Mouse (Mus musculus) cerebellum, adult 11-12 months (tissue): ENCODE data around the gene Mmp24.
A peak's percentile ranks its signal among the peaks of the same experiment; 100 is the strongest.
"Not testable (repeated sequence)": the region's sequence is repeated elsewhere in the genome, so short reads cannot be mapped to it uniquely, and the experiment has no call there.

ENCODE experiments used
- DNase-seq: peaks from one replicate; pipeline ENCODE4 v3.0.0; 2022

Gene Mmp24

GRCm38 (mm10) chr2:155774927-155775684 lies at the start of gene Mmp24:
TSS of gene Mmp24 (plus strand) at chr2:155775342.
- DNase-seq = no peak

DNA sequence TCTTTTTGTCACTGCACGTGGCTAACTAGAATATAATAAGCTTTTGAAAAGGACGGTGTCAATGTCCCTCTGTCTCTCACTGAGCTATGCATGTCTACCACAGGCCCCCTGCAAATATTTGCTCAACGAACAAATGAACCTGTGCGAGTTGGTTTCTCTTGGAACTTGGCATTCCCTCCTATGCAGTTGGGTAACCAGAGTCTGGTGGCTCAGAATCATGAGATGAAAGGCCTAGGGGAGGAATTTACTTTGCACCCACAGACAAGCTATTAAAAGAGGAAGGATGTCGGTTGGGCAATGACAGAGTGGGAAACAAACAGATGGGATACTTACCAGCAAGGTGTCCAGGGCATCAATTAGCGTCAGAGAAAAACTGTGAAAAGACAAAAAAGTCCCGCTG lies 48.8 kb upstream of the Mmp24 start:
- DNase-seq = no peak

DNA sequence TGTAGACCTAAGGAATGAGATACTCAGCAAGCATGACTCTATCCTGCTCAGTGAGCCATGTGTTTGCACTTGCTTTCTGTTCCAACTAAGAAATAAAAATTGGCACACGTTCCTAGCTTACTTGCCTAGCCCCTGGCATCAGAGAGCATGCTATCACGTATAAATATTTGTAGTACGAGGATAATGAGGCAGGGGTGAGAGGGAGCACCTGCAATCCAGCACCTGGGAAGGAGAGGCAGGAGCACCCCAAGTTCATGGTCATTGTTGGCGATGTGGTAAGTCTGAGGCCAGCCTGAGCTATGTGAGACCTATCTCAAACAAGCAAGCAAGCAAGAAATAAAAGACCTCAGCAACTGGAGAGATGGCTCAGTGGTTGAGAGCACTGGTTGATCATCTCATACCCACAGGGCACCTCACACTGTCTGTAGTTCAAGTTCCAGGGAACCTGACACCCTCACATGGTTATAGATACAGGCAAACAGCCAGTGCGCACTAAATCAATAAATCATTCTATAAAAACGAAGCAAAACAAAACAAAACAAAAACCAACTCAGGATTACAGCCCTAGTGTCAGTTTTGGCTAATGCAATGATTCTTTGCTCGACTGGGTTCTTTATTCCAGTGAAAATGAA lies 47.3 kb upstream of the Mmp24 start:
- DNase-seq = no peak

DNA sequence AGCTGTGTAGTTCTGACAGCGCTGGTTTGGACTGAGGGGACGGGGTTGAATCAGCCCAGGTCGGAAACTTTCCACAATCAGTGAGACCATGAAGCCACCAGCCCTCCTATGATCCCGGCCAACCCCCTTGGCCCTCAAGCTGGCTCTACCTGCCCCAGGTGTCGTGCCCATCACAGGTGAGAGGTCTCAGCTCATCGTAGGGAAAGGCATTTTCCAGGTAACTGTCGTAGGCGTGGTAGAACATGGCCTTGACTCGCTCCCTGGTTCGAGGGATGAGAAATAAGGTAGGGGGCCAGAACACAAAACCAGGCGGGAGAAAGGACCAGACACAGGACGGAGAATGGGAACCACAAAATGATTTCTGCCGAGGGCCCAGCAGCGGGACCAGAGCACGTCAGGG lies 46.4 kb upstream of the Mmp24 start:
- peak; percentile 23 for DNase-seq

- DNase-seq = peak; percentile 90
Observed at GRCm38 (mm10) chr2:155729158-155729645, 45.9 kb upstream of the Mmp24 start, which contains the start of gene Edem2. TSS of gene Edem2 (minus strand) at chr2:155729475.

DNA sequence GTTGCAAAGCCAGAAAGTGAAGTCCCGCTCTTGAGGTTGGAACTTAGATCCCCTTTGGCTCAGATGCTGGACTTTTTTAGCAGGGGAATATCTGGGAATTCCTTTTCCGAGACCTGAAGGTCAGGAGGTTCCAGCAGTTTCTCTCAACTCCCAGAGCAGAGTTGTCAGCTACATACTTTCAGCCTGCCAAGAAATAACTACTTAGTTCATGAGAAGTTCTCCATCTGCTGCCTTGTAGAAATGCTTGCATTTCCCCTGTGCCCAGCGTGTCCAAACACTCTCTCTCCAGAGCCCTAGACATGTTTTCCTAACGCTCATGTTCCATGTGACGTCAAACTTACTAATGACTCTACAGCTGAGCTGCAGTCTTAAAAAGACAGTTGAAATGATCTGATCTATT lies 40.1 kb upstream of the Mmp24 start:
- DNase-seq = no peak

DNA sequence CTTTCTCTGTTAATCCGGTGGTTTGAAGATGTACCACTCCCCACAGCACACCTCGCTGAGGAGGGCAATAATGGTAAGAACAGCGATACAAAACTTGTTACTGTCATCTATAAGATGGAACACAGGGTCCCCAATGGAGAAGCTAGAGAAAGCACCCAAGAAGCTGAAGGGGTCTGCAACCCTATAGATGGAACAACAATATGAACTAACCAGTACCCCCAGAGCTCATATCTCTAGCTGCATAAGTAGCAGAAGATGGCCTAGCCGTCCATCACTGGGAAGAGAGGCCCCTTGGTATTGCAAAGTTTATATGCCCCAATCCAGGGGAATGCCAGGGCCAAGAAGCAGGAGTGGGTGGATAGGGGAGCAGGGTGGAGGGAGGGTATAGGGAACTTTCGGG lies 39.4 kb upstream of the Mmp24 start, which contains the start of gene Gm17581:
TSS of gene Gm17581 (minus strand) at position 101 of the 400 bp plus-strand sequence.
- DNase-seq = not testable (repeated sequence)

- DNase-seq = no peak
Observed at GRCm38 (mm10) chr2:155736936-155737335, 38.2 kb upstream of the Mmp24 start.

DNA sequence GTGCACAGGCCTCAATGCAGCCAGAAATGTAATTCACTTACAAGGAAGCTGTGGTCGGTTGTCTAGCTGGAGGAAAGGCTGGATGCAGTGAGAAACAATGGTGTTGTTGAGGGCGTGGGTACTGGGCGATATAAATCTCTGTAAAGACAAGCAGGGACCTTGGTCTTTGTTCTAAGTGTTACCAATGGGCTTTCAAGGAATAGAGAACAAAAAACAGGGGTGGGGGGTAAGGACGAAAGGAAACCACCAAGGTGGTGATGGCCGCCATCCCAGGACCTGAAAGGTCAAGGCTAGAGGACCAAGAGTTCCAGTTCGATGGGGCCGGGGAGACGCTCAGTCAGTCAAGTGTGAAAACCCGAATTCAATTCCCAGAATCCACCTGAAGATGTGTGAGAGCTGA lies 37.3 kb upstream of the Mmp24 start:
- no peak for DNase-seq

DNA sequence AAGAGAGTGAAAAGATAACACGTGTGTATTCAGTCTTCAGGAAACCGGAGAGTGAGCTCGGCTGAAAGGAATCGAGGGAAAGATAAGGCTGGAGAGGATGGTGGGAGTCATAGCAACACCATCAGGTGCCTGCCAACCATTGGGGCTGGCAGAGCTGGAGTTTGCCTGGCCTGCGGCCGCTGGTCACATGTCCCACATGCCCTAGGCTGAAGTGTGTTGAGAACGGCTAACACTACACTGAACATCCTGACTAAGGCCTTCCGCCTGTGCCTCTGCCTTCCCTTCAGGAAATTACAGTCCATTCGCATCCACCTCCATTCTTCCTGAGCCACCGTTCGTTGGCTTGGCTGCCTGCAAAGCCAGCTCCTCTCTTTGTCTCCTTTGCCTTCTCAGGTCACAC lies 32.9 kb upstream of the Mmp24 start:
- DNase-seq = no peak

- DNase-seq = no peak
Observed at GRCm38 (mm10) chr2:155742931-155743337, 32.2 kb upstream of the Mmp24 start.

- DNase-seq = no peak
Observed at GRCm38 (mm10) chr2:155743351-155743750, 31.8 kb upstream of the Mmp24 start.

- DNase-seq = no peak
Observed at GRCm38 (mm10) chr2:155745487-155745886, 29.7 kb upstream of the Mmp24 start.

GRCm38 (mm10) chr2:155749394-155749793 lies 25.7 kb upstream of the Mmp24 start:
- DNase-seq = no peak

- no peak for DNase-seq
Observed at GRCm38 (mm10) chr2:155751014-155751786, 23.9 kb upstream of the Mmp24 start, which contains the start of gene Procr. TSS of gene Procr (plus strand) at chr2:155751117.

DNA sequence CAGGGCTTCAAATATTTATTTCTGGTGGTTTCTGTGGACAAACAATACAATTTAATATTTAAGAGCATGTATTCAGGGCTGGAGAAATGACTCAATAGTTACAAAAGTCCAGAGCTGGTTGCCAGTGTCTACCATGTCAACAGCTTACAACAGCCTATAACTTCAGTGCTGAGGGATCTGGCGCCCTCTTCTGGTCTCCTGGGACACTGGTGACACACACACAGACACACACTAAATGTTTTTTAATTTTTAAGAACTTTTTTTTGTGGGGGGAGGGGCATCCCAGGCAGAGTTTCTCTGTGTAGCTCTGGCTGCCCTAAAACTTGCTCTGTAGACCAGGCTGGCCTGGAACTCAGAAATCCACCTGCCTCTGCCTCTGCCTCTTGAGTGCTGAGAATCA lies 19.4 kb upstream of the Mmp24 start:
- no peak for DNase-seq

DNA sequence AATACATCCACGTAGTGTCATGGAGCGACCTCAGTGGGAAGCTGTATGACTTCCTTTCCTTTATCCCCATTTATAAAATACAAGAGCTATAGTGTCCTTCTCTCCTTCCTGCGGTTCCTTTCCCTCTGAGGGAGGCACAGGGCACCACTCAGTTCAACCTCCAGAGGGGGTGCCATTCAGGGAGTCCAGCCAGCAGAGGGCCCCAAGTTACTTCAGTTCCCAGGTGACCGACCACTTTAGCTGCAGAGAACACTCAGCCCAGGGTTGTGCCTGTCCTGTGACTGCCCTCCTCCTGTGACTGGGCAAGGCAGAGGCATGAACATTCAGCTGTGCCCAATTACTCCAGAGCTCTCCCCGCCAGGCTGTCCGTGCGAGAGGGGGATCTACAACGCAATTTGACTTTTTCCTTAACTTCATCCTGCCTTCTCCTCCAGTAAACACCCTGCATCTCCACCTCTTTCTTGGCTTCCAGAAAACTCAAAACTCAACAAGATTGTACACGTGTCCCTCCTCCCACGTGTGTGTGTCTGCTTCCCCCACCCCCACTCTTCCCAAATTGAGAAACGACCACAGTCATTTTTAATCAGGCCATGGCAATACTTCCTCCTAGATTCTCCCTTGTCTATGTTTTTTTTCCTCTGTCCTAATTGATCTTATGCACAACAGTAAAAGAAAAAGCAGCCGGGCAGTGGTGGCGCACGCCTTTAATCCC lies 18.1 kb upstream of the Mmp24 start:
- DNase-seq = peak; percentile 49

DNA sequence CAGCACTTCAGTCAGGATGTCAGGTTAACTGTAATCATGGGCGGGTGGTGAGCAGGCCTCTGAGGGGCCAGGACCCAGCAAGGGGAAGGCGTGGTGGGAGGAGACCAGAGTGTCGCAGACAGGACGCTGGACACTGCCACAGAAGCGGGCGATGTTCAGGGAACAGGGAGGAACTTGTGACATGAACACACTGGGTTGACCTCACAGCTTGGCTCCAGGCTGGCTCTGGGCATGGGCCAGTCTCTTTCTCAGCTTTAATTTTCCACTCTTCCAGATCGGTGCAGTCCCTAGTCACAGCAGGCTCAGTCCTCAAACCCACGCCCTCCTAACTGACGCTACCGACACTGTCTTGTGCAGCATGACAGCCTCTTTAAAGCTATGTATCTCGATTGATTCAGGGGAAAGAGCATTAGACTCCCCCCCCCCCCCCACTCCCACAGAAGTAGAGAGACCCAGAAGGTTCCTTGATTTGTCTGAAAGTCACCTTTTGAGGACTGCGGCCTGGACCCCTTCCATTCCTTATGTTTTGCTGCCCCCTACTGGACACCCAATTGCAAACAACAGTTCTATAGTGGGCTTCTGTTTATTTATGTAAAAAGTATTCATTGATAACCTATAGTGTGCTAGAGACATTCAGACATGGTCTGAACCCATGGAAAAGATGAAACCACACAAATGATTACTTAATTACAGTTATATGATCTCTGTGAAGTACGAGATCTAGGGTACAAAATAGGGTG lies 10.3 kb upstream of the Mmp24 start:
- DNase-seq = peak; percentile 68

GRCm38 (mm10) chr2:155773664-155774063 lies 1.5 kb upstream of the Mmp24 start:
- peak; percentile 55 for DNase-seq

GRCm38 (mm10) chr2:155774261-155774926 lies 748 bp upstream of the Mmp24 start:
- peak; percentile 36 for DNase-seq

GRCm38 (mm10) chr2:155775685-155776263 lies 632 bp downstream of the Mmp24 start:
- peak; percentile 86 for DNase-seq
